Mouse (Mus musculus) hematopoietic multipotent progenitor cell, adult 10-12 weeks (in vitro differentiated cells): Measurements from ENCODE around the gene Krt18. TPM values are rescaled to one million over a fixed set of nuclear protein-coding genes. Genes with fewer than 3 reads are reported as not detected.

ENCODE experiments used
- polyA plus RNA-seq: library from polyadenylated mRNA; stranded (reverse); fragments of >175 nt; gene quantifications from 2 replicates; pipeline ENCODE4 v1.2.3, GENCODE M21; 2012; ENCODE audit warnings: low replicate concordance

Krt18 gene
- 0.15 and 0.29 TPM in 2 replicates for polyA plus RNA-seq

DNA sequence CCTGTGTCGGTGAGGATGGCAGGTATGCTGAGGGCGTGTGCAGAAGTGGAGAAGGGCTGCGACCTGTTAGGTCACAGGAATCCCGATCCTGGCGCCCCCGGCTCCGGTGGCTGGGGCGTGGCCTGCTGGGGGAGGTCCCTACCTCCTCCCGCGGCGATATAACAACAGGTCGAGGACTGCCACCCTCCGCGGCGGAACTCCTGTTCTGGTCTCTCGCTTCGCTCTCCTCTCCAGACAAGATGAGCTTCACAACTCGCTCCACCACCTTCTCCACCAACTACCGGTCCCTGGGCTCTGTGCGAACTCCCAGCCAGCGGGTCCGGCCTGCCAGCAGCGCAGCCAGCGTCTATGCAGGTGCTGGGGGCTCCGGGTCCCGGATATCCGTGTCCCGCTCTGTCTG, at the start of gene Krt18:
Gene Krt18 (plus strand): TSS at position 141 of the 400 bp plus-strand sequence.

DNA sequence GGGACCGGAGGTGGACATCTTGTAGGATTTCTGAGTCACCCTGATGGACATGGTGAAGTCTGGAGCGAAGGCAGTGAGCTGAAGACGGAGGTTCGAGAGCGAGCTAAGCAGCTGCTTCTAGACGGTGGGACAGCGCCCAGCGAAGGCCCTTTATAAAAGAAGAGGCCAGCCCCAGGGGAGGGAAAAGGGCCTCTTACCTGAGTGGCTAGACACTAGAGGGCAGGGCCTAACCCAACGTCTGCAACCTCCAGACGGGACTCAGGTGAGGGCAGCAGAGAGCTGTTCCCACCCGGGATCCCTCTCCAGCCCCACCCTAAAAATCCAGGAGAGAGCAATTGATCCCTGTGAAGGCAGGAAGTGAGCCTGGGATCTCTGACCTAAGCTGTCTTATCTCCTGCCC, 23.8 kb upstream of the Krt18 start, which contains the start of gene Krt8:
Gene Krt8 (minus strand): TSS at position 294 of the 400 bp plus-strand sequence.

DNA sequence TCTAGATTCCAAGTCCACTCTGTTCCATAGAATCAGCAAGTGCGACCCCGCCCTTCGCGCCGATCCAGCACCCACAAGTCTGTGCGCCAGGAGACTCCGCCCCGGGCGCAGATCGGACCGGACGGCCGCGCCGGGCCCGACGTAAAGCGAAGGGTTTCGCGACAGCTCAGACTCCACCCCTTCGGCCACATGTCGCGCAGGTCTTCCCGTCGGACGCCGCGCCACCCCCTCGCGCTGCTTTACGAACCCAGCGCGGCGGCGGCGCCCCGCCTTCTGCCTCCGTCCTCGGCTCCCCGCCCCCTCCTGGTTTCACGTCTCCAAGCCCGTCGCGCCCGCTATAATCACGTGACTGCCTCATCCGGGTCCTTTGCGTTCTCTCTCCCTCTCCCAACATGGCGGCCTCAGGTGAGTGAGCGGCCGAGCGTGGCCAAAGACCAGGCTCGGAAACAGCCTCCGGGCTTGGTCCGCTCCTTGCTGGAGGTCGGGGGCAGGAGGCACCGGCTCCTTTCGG, 45.6 kb downstream of the Krt18 start, which contains the start of gene Eif4b:
Gene Eif4b (plus strand): TSS at position 215 of the 511 bp plus-strand sequence.

Other genes starting within 250 kb of the Krt18 start
- gene Krt72, start 241.7 kb upstream of the Krt18 start, polyA plus RNA-seq = not detected in 2 replicates
- gene Krt73, start 225.8 kb upstream of the Krt18 start, polyA plus RNA-seq = not detected in 2 replicates
- gene Krt2, start 210.0 kb upstream of the Krt18 start, polyA plus RNA-seq = not detected in 2 replicates
- not detected in 2 replicates for gene Krt1, start 177.4 kb upstream of the Krt18 start, polyA plus RNA-seq
- not detected in 2 replicates for gene Krt77, start 158.5 kb upstream of the Krt18 start, polyA plus RNA-seq
- gene Krt76, start 135.3 kb upstream of the Krt18 start, polyA plus RNA-seq = not detected in 2 replicates
- gene Krt4, start 103.4 kb upstream of the Krt18 start, polyA plus RNA-seq = 0.07 TPM in 1 of 2 replicates, not detected in the other
- not detected in 2 replicates for gene Krt79, start 87.9 kb upstream of the Krt18 start, polyA plus RNA-seq
- gene Krt78, start 73.9 kb upstream of the Krt18 start, polyA plus RNA-seq = not detected in 2 replicates
- gene Krt8, start 23.7 kb upstream of the Krt18 start, polyA plus RNA-seq = not detected in 2 replicates
- gene Eif4b, start 45.6 kb downstream of the Krt18 start, polyA plus RNA-seq = 93.4 and 169 TPM in 2 replicates
- 1.7 and 2.5 TPM in 2 replicates for gene Tns2, start 72.2 kb downstream of the Krt18 start, polyA plus RNA-seq
- gene Spryd3, start 108.1 kb downstream of the Krt18 start, polyA plus RNA-seq = 11.8 and 25.2 TPM in 2 replicates
- 1.1 and 3.3 TPM in 2 replicates for gene Igfbp6, start 116.2 kb downstream of the Krt18 start, polyA plus RNA-seq
- 1.0 and 2.3 TPM in 2 replicates for gene Soat2, start 122.3 kb downstream of the Krt18 start, polyA plus RNA-seq
- 23.6 and 23.9 TPM in 2 replicates for gene Zfp740, start 175.1 kb downstream of the Krt18 start, polyA plus RNA-seq
- 26.3 and 33.6 TPM in 2 replicates for gene Csad, start 176.5 kb downstream of the Krt18 start, polyA plus RNA-seq
- 423 and 1,128 TPM in 2 replicates for gene Itgb7, start 203.8 kb downstream of the Krt18 start, polyA plus RNA-seq
- 54.7 and 138 TPM in 2 replicates for gene Rarg, start 229.3 kb downstream of the Krt18 start, polyA plus RNA-seq
- gene Gm9918, start 242.4 kb downstream of the Krt18 start, polyA plus RNA-seq = 0.07 TPM in 1 of 2 replicates, not detected in the other